Mouse (Mus musculus): Measurements from ENCODE around the gene Ntn4. TPM values are rescaled to one million over a fixed set of nuclear protein-coding genes. Genes with fewer than 3 reads are reported as not detected.

The Ntn4 gene
- total RNA-seq (2023) = under 1 TPM; 0.21 to 0.36 TPM

DNA sequence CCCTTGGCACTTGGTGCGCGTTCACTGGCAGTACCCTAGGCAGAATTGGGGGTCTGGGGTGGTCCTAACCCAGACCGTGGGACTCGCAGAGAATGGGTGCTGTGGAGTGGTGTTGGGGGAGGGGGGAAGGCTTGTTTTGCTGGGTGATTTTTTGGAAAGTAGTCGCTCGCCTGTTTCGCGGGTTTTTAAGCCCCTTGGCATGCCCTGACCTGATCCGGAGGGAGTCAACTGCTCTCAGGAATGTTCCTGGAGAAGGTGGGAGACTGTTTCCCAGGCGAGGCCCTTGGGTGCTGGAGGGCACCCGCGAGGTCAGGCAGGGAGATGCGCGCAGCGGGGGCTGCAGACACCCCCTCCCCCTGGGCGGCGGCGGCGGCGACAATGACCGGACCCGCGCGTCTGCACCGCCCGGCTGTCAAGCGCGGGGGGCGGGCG lies at the start of gene Ntn4:
Ntn4 (plus strand) TSS at position 161 of the 432 bp plus-strand sequence.

Other genes starting within 250 kb of the Ntn4 start
- 10 to 100 TPM; 72.7 to 79.9 TPM for gene Lta4h, start 187.3 kb upstream of the Ntn4 start, total RNA-seq (2023)
- 1 to 10 TPM; 1.9 to 2.9 TPM for gene Hal, start 151.9 kb upstream of the Ntn4 start, total RNA-seq (2023)
- gene Amdhd1, start 100.6 kb upstream of the Ntn4 start, total RNA-seq (2023) = not detected
- gene Ccdc38, start 100.0 kb upstream of the Ntn4 start, total RNA-seq (2023) = not detected
- gene Snrpf, start 51.0 kb upstream of the Ntn4 start, total RNA-seq (2023) = 10 to 100 TPM in 1 of 2 experiments, 1 to 10 TPM in 1; 7.5 to 13.6 TPM
- not detected for gene Usp44, start 190.9 kb downstream of the Ntn4 start, total RNA-seq (2023)